8 mouse cellular contexts compared by ENCODE assay signal in genomic region chr16:13446488-13446887, GRCm38 (mm10).
A peak's percentile ranks its signal among the peaks of the same experiment; 100 is the strongest.
DNase-seq lines count a peak whose midpoint lies in the region; ATAC-seq and TF ChIP-seq lines count a peak whose summit lies in the region.

No protein-coding gene starts in this region.

- no peak overlapping the region; the same call in 1 of the 2 replicates for H3K27ac ChIP-seq in left cerebral cortex, adult 2 months
- H3K27ac ChIP-seq in heart, embryonic 13.5 days (replicated peaks), result no peak overlapping the region
- no peak overlapping the region for H3K27ac ChIP-seq in limb, embryonic 14.5 days (replicated peaks; ENCODE audit: low read depth, low read length)

- H3K9ac ChIP-seq in heart, embryonic 13.5 days, result peak overlapping the region; percentile 89
- peak overlapping the region; percentile 79 for H3K9ac ChIP-seq in limb, embryonic 14.5 days (ENCODE audit: low read depth, low read length, severe bottlenecking)

- no peaks in the 10 kb centered on the region for H3K9me3 ChIP-seq in heart, embryonic 13.5 days
- H3K9me3 ChIP-seq in limb, embryonic 14.5 days (ENCODE audit: control insufficient read depth, low read length), result no peaks in the 10 kb centered on the region

- H3K36me3 ChIP-seq in heart, embryonic 13.5 days, result no peaks in the 10 kb centered on the region
- H3K36me3 ChIP-seq in limb, embryonic 14.5 days (ENCODE audit: control insufficient read depth, insufficient read depth, low read length), result no peaks in the 10 kb centered on the region

- peak overlapping the region; percentile 94 for H3K4me2 ChIP-seq in heart, embryonic 13.5 days
- H3K4me2 ChIP-seq in limb, embryonic 14.5 days (replicated peaks; ENCODE audit: low read depth, low read length, severe bottlenecking), result peak overlapping the region; percentile 97

- peak overlapping the region; percentile 43 for H3K4me3 ChIP-seq in left cerebral cortex, adult 2 months
- peak overlapping the region; percentile 79 for H3K4me3 ChIP-seq in heart, embryonic 13.5 days
- H3K4me3 ChIP-seq in limb, embryonic 14.5 days (replicated peaks; ENCODE audit: low read length), result peak overlapping the region; percentile 83

- DNase-seq in left cerebral cortex, adult 2 months (ENCODE audit: extremely low spot score in 1 of 2, low spot score in 2 of 2), result no peak
- no peak for DNase-seq in left cerebral cortex, adult 8-10 months (ENCODE audit: low spot score in 2 of 2)
- peak; percentile 43 to 54 for DNase-seq in cerebellum, postnatal 25 days
- DNase-seq in limb, embryonic 14.5 days (ENCODE audit: low spot score), result peak; percentile 15
- peak; percentile 42 for DNase-seq in retina, embryonic 14.5 days (ENCODE audit: low spot score)
- no peak for DNase-seq in layer of hippocampus, postnatal 36 days
- no peak for DNase-seq in layer of hippocampus, adult 9-11 months

- 16% methylated on average over 15 of the region's 15 CpGs for WGBS in heart, embryonic 13.5 days
- 22% methylated on average over 15 of the region's 15 CpGs for WGBS in limb, embryonic 14.5 days

- TF ChIP-seq CTCF in left cerebral cortex, adult 2 months (IDR thresholded peaks at IDR 0.05), result peak; percentile 47

- ATAC-seq in heart, embryonic 13.5 days (ENCODE audit: extremely low read depth, insufficient number of reproducible peaks, low FRiP score, low TSS enrichment), result no peak
- 0 out of 2 replicates have a peak, but pooled peaks have one; percentile 20 for ATAC-seq in limb, embryonic 14.5 days (ENCODE audit: low FRiP score, low read depth)

- intact Hi-C loops in left cerebral cortex, adult 2 months (cut with DNase I), result loop anchor here (5.0 kb wide), 4 partner anchors 71 to 181 kb away; no protein-coding TSS in a partner anchor

- peaks cover 28% of the 10 kb centered on the region for H3K4me1 ChIP-seq in heart, embryonic 13.5 days
- peaks cover 10% of the 10 kb centered on the region for H3K4me1 ChIP-seq in limb, embryonic 14.5 days (ENCODE audit: control insufficient read depth, insufficient read depth, low read length)

- peaks cover 26% of the 10 kb centered on the region; the same call in 1 of the 2 replicates for H3K27me3 ChIP-seq in heart, embryonic 13.5 days (replicated peaks)
- peaks cover 13% of the 10 kb centered on the region; the same call in 1 of the 2 replicates for H3K27me3 ChIP-seq in limb, embryonic 14.5 days (ENCODE audit: control insufficient read depth, insufficient read depth, low read length)

- TF ChIP-seq POLR2A in limb, embryonic 14.5 days (IDR thresholded peaks at IDR 0.05; ENCODE audit: borderline replicate concordance, extremely low read depth, insufficient read depth, insufficient read length), result no peak

Comparison
In these comparisons a context has a peak if more than half of its experiments do, and no peak if none do; other contexts are left out.
1. DNase-seq: peak in cerebellum, postnatal 25 days (2 of 2), limb, embryonic 14.5 days (single experiment) and retina, embryonic 14.5 days (single experiment); none in left cerebral cortex, adult 2 months (0 of 2), left cerebral cortex, adult 8-10 months (0 of 2), layer of hippocampus, postnatal 36 days (0 of 2) and layer of hippocampus, adult 9-11 months (single experiment).
2. Peak in every context shown above with its lines, with median percentiles within 50 percentile points of each other: H3K4me3 ChIP-seq.